In genomic region chr17:46433627-46434026, GRCm38 (mm10) we compare ENCODE assay signal across 9 mouse cellular contexts. TPM values are rescaled to one million over a fixed set of nuclear protein-coding genes. Genes with fewer than 3 reads are reported as not detected.
A peak's percentile ranks its signal among the peaks of the same experiment; 100 is the strongest.
DNase-seq lines count a peak whose midpoint lies in the region; ATAC-seq and TF ChIP-seq lines count a peak whose summit lies in the region.
"Had no signal": no experiment of that assay in that cellular context is flagged by ENCODE, and none has a peak within 500 bp of the region (broad histone marks: within the 10 kb centered on the region; RNA-seq: fewer than 3 reads in every experiment).

No protein-coding gene starts in this region.

- no peak for DNase-seq in heart, adult 2 months
- peak; percentile 56 for DNase-seq in kidney, adult 18-20 months
- no peak for DNase-seq in frontal cortex, adult 2 months (ENCODE audit: extremely low spot score in 1 of 2, low spot score in 1 of 2)
- no peak for DNase-seq in layer of hippocampus, adult 11-12 months (ENCODE audit: low spot score)
- DNase-seq in layer of hippocampus, postnatal 10 days (ENCODE audit: low spot score in 2 of 2) = no peak

- H3K9ac ChIP-seq in heart, embryonic 14.5 days (ENCODE audit: low read length) = 0 out of 2 replicates have a peak overlapping the region, but pooled peaks have one; percentile 38
- H3K9ac ChIP-seq in heart, adult 2 months (ENCODE audit: low read depth, low read length) = no peak overlapping the region
- 0 out of 2 replicates have a peak overlapping the region, but pooled peaks have one; percentile 3 for H3K9ac ChIP-seq in embryonic facial prominence, embryonic 13.5 days

- ATAC-seq in heart, embryonic 14.5 days (ENCODE audit: insufficient number of reproducible peaks, insufficient read depth, low FRiP score, low read depth) = no peak
- no peak for ATAC-seq in embryonic facial prominence, embryonic 13.5 days (ENCODE audit: insufficient number of reproducible peaks, insufficient read depth, low FRiP score, low TSS enrichment, low read depth)
- ATAC-seq in megakaryocyte progenitor cell, adult 5-6 weeks (replicated peaks; ENCODE audit: poor library complexity) = peak; percentile 53

- TF ChIP-seq EP300 in heart, adult 2 months (IDR thresholded peaks at IDR 0.05; ENCODE audit: insufficient read depth, low read depth, low read length) = no peak

- peaks cover 25% of the 10 kb centered on the region; the same call in 1 of the 2 replicates for H3K27me3 ChIP-seq in heart, embryonic 14.5 days (ENCODE audit: control insufficient read depth, insufficient read depth, low read length)
- no peaks in the 10 kb centered on the region for H3K27me3 ChIP-seq in heart, adult 2 months (ENCODE audit: control insufficient read depth, insufficient read depth, low read length)
- peaks cover 32% of the 10 kb centered on the region for H3K27me3 ChIP-seq in embryonic facial prominence, embryonic 13.5 days

- no peak for TF ChIP-seq POLR2A in heart, adult 2 months (IDR thresholded peaks at IDR 0.05; ENCODE audit: insufficient read depth, low read depth, low read length)

- peak overlapping the region; percentile 5 to 6; a peak in 1 of 4 replicates for H3K4me3 ChIP-seq in heart, embryonic 14.5 days (ENCODE audit: control insufficient read depth in 1 of 2, insufficient read depth in 1 of 2, low read depth in 1 of 2, low read length in 2 of 2)
- H3K4me3 ChIP-seq in heart, adult 2 months = no peak overlapping the region
- H3K4me3 ChIP-seq in embryonic facial prominence, embryonic 13.5 days = peak overlapping the region; percentile 27

- H3K9me3 ChIP-seq in heart, embryonic 14.5 days (ENCODE audit: control insufficient read depth, low read length) = no peaks in the 10 kb centered on the region
- H3K9me3 ChIP-seq in embryonic facial prominence, embryonic 13.5 days = no peaks in the 10 kb centered on the region

- no peak overlapping the region for H3K27ac ChIP-seq in heart, embryonic 14.5 days (replicated peaks in 1 of 2; ENCODE audit: control insufficient read depth in 1 of 2, insufficient read depth in 1 of 2, low read depth in 2 of 2, low read length in 2 of 2)
- no peak overlapping the region for H3K27ac ChIP-seq in heart, adult 2 months
- H3K27ac ChIP-seq in embryonic facial prominence, embryonic 13.5 days = no peak overlapping the region

- no peak for TF ChIP-seq CTCF in heart, adult 2 months (IDR thresholded peaks at IDR 0.05)

- intact Hi-C loops in heart, adult 2 months (cut with DNase I) = no loop called here

- peak overlapping the region; percentile 54 for H3K4me2 ChIP-seq in heart, embryonic 14.5 days (ENCODE audit: low read length)
- H3K4me2 ChIP-seq in embryonic facial prominence, embryonic 13.5 days = peak overlapping the region; percentile 55

- H3K79me2 ChIP-seq in heart, adult 2 months (replicated peaks; ENCODE audit: control insufficient read depth, insufficient read depth, low read length) = no peaks in the 10 kb centered on the region

- H3K4me1 ChIP-seq in heart, embryonic 14.5 days (ENCODE audit: control insufficient read depth in 2 of 2, insufficient read depth in 2 of 2, low read length in 2 of 2) = peaks cover 14 to 16% of the 10 kb centered on the region in 2 experiments
- H3K4me1 ChIP-seq in heart, adult 2 months (ENCODE audit: control insufficient read depth, insufficient read depth, low read length) = no peaks in the 10 kb centered on the region; the same call in 1 of the 2 replicates
- peaks cover 15% of the 10 kb centered on the region for H3K4me1 ChIP-seq in embryonic facial prominence, embryonic 13.5 days

- 7% methylated on average over 17 of the region's 17 CpGs for WGBS in heart, embryonic 14.5 days
- WGBS in heart, adult 2 months = 7% methylated on average over 17 of the region's 17 CpGs
- WGBS in embryonic facial prominence, embryonic 13.5 days = 4% methylated on average over 17 of the region's 17 CpGs

- no peaks in the 10 kb centered on the region for H3K36me3 ChIP-seq in heart, embryonic 14.5 days (ENCODE audit: control insufficient read depth, insufficient read depth, low read length)
- no peaks in the 10 kb centered on the region for H3K36me3 ChIP-seq in heart, adult 2 months (ENCODE audit: control insufficient read depth, insufficient read depth, low read length)
- no peaks in the 10 kb centered on the region for H3K36me3 ChIP-seq in embryonic facial prominence, embryonic 13.5 days

RNA-seq across cellular contexts. Expression of gene Slc22a7, which starts 4.6 kb away (rescaled TPM):
- polyA plus RNA-seq in heart, embryonic 14.5 days (2014; fragmentation: Nextera tagmentation; extraction: Ambion mirVana) = not detected in 2 replicates
- not detected for total RNA-seq in heart, adult 2 months (2021)
- polyA plus RNA-seq in heart, adult 2 months (2012; rRNA removed) = 0.38 TPM in 1 of 2 replicates, not detected in the other
- polyA plus RNA-seq in embryonic facial prominence, embryonic 13.5 days (2015; fragmentation: Nextera tagmentation; extraction: Ambion mirVana) = not detected in 2 replicates
- total RNA-seq in megakaryocyte progenitor cell, adult 5-6 weeks (2015) = not detected in 2 replicates
- not detected in 2 replicates for total RNA-seq in megakaryocyte progenitor cell, adult 5-6 weeks (2017)
- polyA plus RNA-seq in frontal cortex, adult 2 months (2012; rRNA removed) = 0.15 and 0.18 TPM in 2 replicates
- under 1 TPM; 0.48 to 0.76 TPM for total RNA-seq in layer of hippocampus, postnatal 10 days (2021)
- total RNA-seq: neutrophil, adult 5-6 weeks had no signal

RNA-seq across cellular contexts. Expression of gene Crip3, which starts 4.9 kb away (rescaled TPM):
- 0.61 and 1.3 TPM in 2 replicates for polyA plus RNA-seq in heart, embryonic 14.5 days (2014; fragmentation: Nextera tagmentation; extraction: Ambion mirVana)
- total RNA-seq in heart, adult 2 months (2021) = under 1 TPM; 0.76 to 0.82 TPM
- polyA plus RNA-seq in heart, adult 2 months (2012; rRNA removed) = 3.5 and 3.8 TPM in 2 replicates
- 1.1 and 3.3 TPM in 2 replicates for polyA plus RNA-seq in embryonic facial prominence, embryonic 13.5 days (2015; fragmentation: Nextera tagmentation; extraction: Ambion mirVana)
- total RNA-seq in megakaryocyte progenitor cell, adult 5-6 weeks (2015) = not detected in 2 replicates
- not detected in 2 replicates for total RNA-seq in megakaryocyte progenitor cell, adult 5-6 weeks (2017)
- 9.1 and 13.8 TPM in 2 replicates for polyA plus RNA-seq in frontal cortex, adult 2 months (2012; rRNA removed)
- total RNA-seq in layer of hippocampus, postnatal 10 days (2021) = 1 to 10 TPM; 3.0 to 4.4 TPM

RNA-seq across cellular contexts. Expression of gene Zfp318, which starts 50.1 kb away (rescaled TPM):
- 11.0 and 13.0 TPM in 2 replicates for polyA plus RNA-seq in heart, embryonic 14.5 days (2014; fragmentation: Nextera tagmentation; extraction: Ambion mirVana)
- 10 to 100 TPM; 14.9 to 15.6 TPM for total RNA-seq in heart, adult 2 months (2021)
- polyA plus RNA-seq in heart, adult 2 months (2012; rRNA removed) = 7.1 and 11.8 TPM in 2 replicates
- 11.4 and 13.4 TPM in 2 replicates for polyA plus RNA-seq in embryonic facial prominence, embryonic 13.5 days (2015; fragmentation: Nextera tagmentation; extraction: Ambion mirVana)
- total RNA-seq in megakaryocyte progenitor cell, adult 5-6 weeks (2015) = 9.3 and 16.6 TPM in 2 replicates
- total RNA-seq in megakaryocyte progenitor cell, adult 5-6 weeks (2017) = 13.1 and 15.7 TPM in 2 replicates
- polyA plus RNA-seq in frontal cortex, adult 2 months (2012; rRNA removed) = 29.6 and 30.7 TPM in 2 replicates
- 10 to 100 TPM; 78.1 to 81.5 TPM for total RNA-seq in layer of hippocampus, postnatal 10 days (2021)

RNA-seq across cellular contexts. Expression of gene Ttbk1, which starts 53.8 kb away (rescaled TPM):
- 0.16 and 0.18 TPM in 2 replicates for polyA plus RNA-seq in heart, embryonic 14.5 days (2014; fragmentation: Nextera tagmentation; extraction: Ambion mirVana)
- under 1 TPM; 0.16 to 0.23 TPM for total RNA-seq in heart, adult 2 months (2021)
- polyA plus RNA-seq in heart, adult 2 months (2012; rRNA removed) = 0.21 and 0.23 TPM in 2 replicates
- 0.14 and 0.27 TPM in 2 replicates for polyA plus RNA-seq in embryonic facial prominence, embryonic 13.5 days (2015; fragmentation: Nextera tagmentation; extraction: Ambion mirVana)
- total RNA-seq in megakaryocyte progenitor cell, adult 5-6 weeks (2015) = 0.02 TPM in 1 of 2 replicates, not detected in the other
- 0.14 TPM in 1 of 2 replicates, not detected in the other for total RNA-seq in megakaryocyte progenitor cell, adult 5-6 weeks (2017)
- polyA plus RNA-seq in frontal cortex, adult 2 months (2012; rRNA removed) = 46.3 and 50.1 TPM in 2 replicates
- total RNA-seq in layer of hippocampus, postnatal 10 days (2021) = 100 to 1,000 TPM; 106 to 107 TPM
